Mouse (Mus musculus) olfactory bulb, adult 2 months (tissue): ENCODE data around the gene Ccdc57.

ENCODE experiments used
- CTCF ChIP-seq: fragments of 200-500 bp; IDR thresholded peaks from 2 replicates; pipeline ENCODE4 v1.5.1; 2012; ENCODE audit warnings: low read depth, mild to moderate bottlenecking, low read length, moderate library complexity; ENCODE audit not compliant: insufficient read depth
- POLR2A ChIP-seq: fragments of 200-500 bp; IDR thresholded peaks from 2 replicates; pipeline ENCODE4 v1.6.1; 2012; ENCODE audit warnings: mild to moderate bottlenecking, low read depth, low read length, moderate library complexity; ENCODE audit not compliant: insufficient read depth

GRCm38 (mm10) chr11:120889216-120889615 is 43.5 kb downstream of the Ccdc57 start:
- TF ChIP-seq POLR2A (no peak), CTCF (no peak)
